Mouse (Mus musculus) heart, embryonic 16.5 days (tissue): ENCODE measurements at regions not wholly inside any gene's neighbourhood (a gene's known extent, or its start where the extent isn't known, plus 50 kb on each side); places are given as distances from the start of the nearest gene placed in this dataset.

Source experiments
- ATAC-seq: fragments of 200-750 bp; cut with Nextera tagmentation; replicated peaks from 2 replicates; pipeline ENCODE4 v1.8.0; 2017; ENCODE audit warnings: moderate number of reproducible peaks; ENCODE audit not compliant: insufficient read depth, low FRiP score; ENCODE audit errors: extremely low read depth
- H3K27ac ChIP-seq: fragments of 300-500 bp; sonication (generic); 2 replicates; pipeline ENCODE4 v1.5.1; 2014; ENCODE audit warnings: mild to moderate bottlenecking, low read length, control low read depth, moderate library complexity
- H3K27me3 ChIP-seq: fragments of 300-500 bp; sonication (generic); 2 replicates; pipeline ENCODE4 v1.6.1; 2014; ENCODE audit warnings: low read length, mixed read lengths; ENCODE audit not compliant: control insufficient read depth, insufficient read depth
- H3K36me3 ChIP-seq: fragments of 300-500 bp; sonication (generic); 2 replicates; pipeline ENCODE4 v1.6.1; 2014; ENCODE audit not compliant: control insufficient read depth, insufficient read depth
- H3K4me1 ChIP-seq: fragments of 300-500 bp; sonication (generic); 2 replicates; pipeline ENCODE4 v1.6.1; 2014; ENCODE audit warnings: low read length, mixed read lengths; ENCODE audit not compliant: control insufficient read depth, insufficient read depth
- H3K4me2 ChIP-seq: fragments of 300-500 bp; sonication (generic); 2 replicates; pipeline ENCODE4 v1.6.1; 2014; ENCODE audit warnings: low read depth, mild to moderate bottlenecking, control low read depth, low read length
- H3K4me3 ChIP-seq: fragments of 300-500 bp; sonication (generic); 2 replicates; pipeline ENCODE4 v1.5.1; 2014; ENCODE audit warnings: mild to moderate bottlenecking, control low read depth, low read length
- H3K9ac ChIP-seq: fragments of 300-500 bp; sonication (generic); 2 replicates; pipeline ENCODE4 v1.6.1; 2014; ENCODE audit warnings: low read length, control low read depth
- H3K9me3 ChIP-seq: fragments of 300-500 bp; sonication (generic); replicated peaks from 2 replicates; pipeline ENCODE4 v1.6.1; 2016; ENCODE audit warnings: low read length; ENCODE audit not compliant: control insufficient read depth
- WGBS: fragments of 180-500 bp; shearing (Covaris S2); extraction: QIAGEN DNeasy Blood & Tissue Kit; methylation state at CpG from one replicate; pipeline ENCODE4 v1.1.7; 2014; 5-methylcytosine and 5-hydroxymethylcytosine counted together

GRCm38 (mm10) chr1:81618880-81619279 is 542.1 kb downstream of the Nyap2 start:
- H3K4me3 ChIP-seq = no peak overlapping the region
- no peaks in the 10 kb centered on the region for H3K4me1 ChIP-seq
- H3K36me3 ChIP-seq = no peaks in the 10 kb centered on the region
- 63% methylated on average over 2 of the region's 2 CpGs for WGBS
- H3K27me3 ChIP-seq = no peaks in the 10 kb centered on the region
- no peak for ATAC-seq
- no peaks in the 10 kb centered on the region for H3K9me3 ChIP-seq
- no peak overlapping the region for H3K9ac ChIP-seq
- no peak overlapping the region for H3K27ac ChIP-seq
- no peak overlapping the region for H3K4me2 ChIP-seq

- Histone ChIP-seq H3K36me3 (no peaks in the 10 kb centered on the region), H3K4me1 (no peaks in the 10 kb centered on the region), H3K9ac (no peak overlapping the region), H3K4me3 (no peak overlapping the region), H3K9me3 (peaks cover 2% of the 10 kb centered on the region; the same call in 1 of the 2 replicates), H3K27me3 (no peaks in the 10 kb centered on the region), H3K27ac (no peak overlapping the region), H3K4me2 (no peak overlapping the region)
- 76% methylated on average over 4 of the region's 4 CpGs for WGBS
- ATAC-seq = no peak
These were observed 547.4 kb downstream of the Nyap2 start for GRCm38 (mm10) chr1:81624141-81624540.

GRCm38 (mm10) chr1:81632704-81633103 is 556.0 kb downstream of the Nyap2 start:
- 76% methylated on average over 1 of the region's 1 CpGs for WGBS
- Histone ChIP-seq H3K4me1 (no peaks in the 10 kb centered on the region), H3K9ac (no peak overlapping the region), H3K4me3 (no peak overlapping the region), H3K27me3 (no peaks in the 10 kb centered on the region), H3K27ac (no peak overlapping the region), H3K9me3 (no peaks in the 10 kb centered on the region), H3K36me3 (no peaks in the 10 kb centered on the region), H3K4me2 (no peak overlapping the region)
- no peak for ATAC-seq

- Histone ChIP-seq H3K4me2 (no peak overlapping the region), H3K27ac (no peak overlapping the region), H3K9ac (no peak overlapping the region), H3K4me1 (no peaks in the 10 kb centered on the region), H3K4me3 (no peak overlapping the region), H3K9me3 (no peaks in the 10 kb centered on the region), H3K27me3 (no peaks in the 10 kb centered on the region), H3K36me3 (no peaks in the 10 kb centered on the region)
- ATAC-seq = no peak
- WGBS = 84% methylated on average over 5 of the region's 5 CpGs
These were observed 560.6 kb downstream of the Nyap2 start for GRCm38 (mm10) chr1:81637357-81637756.

DNA sequence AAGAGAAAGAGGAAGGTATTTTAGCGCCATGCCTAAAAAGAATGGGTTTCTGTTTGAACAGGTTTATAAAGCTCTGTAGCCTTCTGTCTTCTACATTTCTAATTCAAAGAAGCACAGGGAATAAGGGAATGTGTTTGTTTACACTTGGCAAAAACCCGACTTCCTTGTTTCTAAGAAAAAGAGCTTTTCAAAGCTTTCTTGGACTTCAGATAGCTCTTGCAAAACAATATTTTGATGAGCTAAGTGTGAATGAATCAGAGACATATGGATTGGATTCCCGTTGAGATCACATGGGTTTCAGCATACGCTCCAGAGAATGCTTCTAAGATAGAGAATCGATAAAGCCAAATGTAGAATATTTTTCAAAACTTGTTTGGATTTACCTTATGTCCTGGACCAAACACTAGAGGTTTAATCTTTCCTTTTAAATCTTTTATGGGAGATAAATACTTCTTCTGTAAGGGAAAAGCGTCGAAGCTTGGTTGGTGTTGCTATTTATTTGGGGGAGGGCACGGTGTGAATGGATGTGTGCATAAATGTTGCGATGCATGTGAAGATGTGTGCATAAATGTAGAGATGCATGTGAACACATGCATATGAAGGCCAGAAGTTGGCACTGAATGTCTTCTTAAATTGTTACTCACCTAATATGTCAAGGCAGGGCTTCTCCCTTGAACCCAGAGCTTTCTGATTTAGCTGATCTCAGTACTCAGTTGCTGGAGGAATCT is 576.4 kb downstream of the Nyap2 start:
- no peak overlapping the region for H3K9ac ChIP-seq
- no peak overlapping the region for H3K27ac ChIP-seq
- H3K4me1 ChIP-seq = no peaks in the 10 kb centered on the region
- no peaks in the 10 kb centered on the region for H3K27me3 ChIP-seq
- no peak for ATAC-seq
- H3K9me3 ChIP-seq = no peaks in the 10 kb centered on the region
- 79% methylated on average over 9 of the region's 9 CpGs for WGBS
- no peak overlapping the region for H3K4me3 ChIP-seq
- no peaks in the 10 kb centered on the region for H3K36me3 ChIP-seq
- H3K4me2 ChIP-seq = no peak overlapping the region

- no peaks in the 10 kb centered on the region for H3K27me3 ChIP-seq
- no peaks in the 10 kb centered on the region for H3K36me3 ChIP-seq
- H3K9me3 ChIP-seq = no peaks in the 10 kb centered on the region
- H3K27ac ChIP-seq = no peak overlapping the region
- H3K9ac ChIP-seq = no peak overlapping the region
- WGBS = 66% methylated on average over 4 of the region's 4 CpGs
- H3K4me2 ChIP-seq = no peak overlapping the region
- H3K4me3 ChIP-seq = no peak overlapping the region
- no peak for ATAC-seq
- no peaks in the 10 kb centered on the region for H3K4me1 ChIP-seq
These were observed 571.7 kb upstream of the Gm9747 start for GRCm38 (mm10) chr1:81661245-81661644.

GRCm38 (mm10) chr1:81671142-81671541 is 561.8 kb upstream of the Gm9747 start:
- H3K27ac ChIP-seq = no peak overlapping the region
- no peaks in the 10 kb centered on the region for H3K27me3 ChIP-seq
- no peaks in the 10 kb centered on the region for H3K9me3 ChIP-seq
- no peaks in the 10 kb centered on the region for H3K4me1 ChIP-seq
- H3K9ac ChIP-seq = no peak overlapping the region
- H3K4me2 ChIP-seq = no peak overlapping the region
- no peaks in the 10 kb centered on the region for H3K36me3 ChIP-seq
- no peak overlapping the region for H3K4me3 ChIP-seq
- ATAC-seq = no peak
- WGBS = 77% methylated on average over 2 of the region's 2 CpGs

GRCm38 (mm10) chr1:81671725-81672124 is 561.2 kb upstream of the Gm9747 start:
- Histone ChIP-seq H3K9ac (no peak overlapping the region), H3K27ac (no peak overlapping the region), H3K9me3 (no peaks in the 10 kb centered on the region), H3K4me1 (no peaks in the 10 kb centered on the region), H3K27me3 (no peaks in the 10 kb centered on the region), H3K4me2 (no peak overlapping the region), H3K36me3 (no peaks in the 10 kb centered on the region), H3K4me3 (no peak overlapping the region)
- 80% methylated on average over 3 of the region's 3 CpGs for WGBS
- ATAC-seq = no peak

- ATAC-seq = no peak
- no peaks in the 10 kb centered on the region for H3K36me3 ChIP-seq
These were observed 557.2 kb upstream of the Gm9747 start for GRCm38 (mm10) chr1:81675576-81676342.

More at GRCm38 (mm10) chr1:81675576-81676342, 557.2 kb upstream of the Gm9747 start:
- no peaks in the 10 kb centered on the region for H3K9me3 ChIP-seq
- H3K27ac ChIP-seq = no peak overlapping the region
- H3K4me1 ChIP-seq = no peaks in the 10 kb centered on the region
- no peak overlapping the region for H3K4me2 ChIP-seq
- no peak overlapping the region for H3K9ac ChIP-seq
- no peak overlapping the region for H3K4me3 ChIP-seq
- WGBS = 72% methylated on average over 5 of the region's 5 CpGs
- H3K27me3 ChIP-seq = no peaks in the 10 kb centered on the region
